Mouse (Mus musculus): ENCODE measurements at regions not wholly inside any gene's neighbourhood (a gene's known extent, or its start where the extent isn't known, plus 50 kb on each side); places are given as distances from the start of the nearest gene placed in this dataset.

GRCm38 (mm10) chr1:164564847-164565246 is 106.7 kb upstream of the Atp1b1 start:
- Histone ChIP-seq H3K36me3 (no peaks in the 10 kb centered on the region), H3K4me3 (replicated peaks) (no peak overlapping the region), H3K4me1 (no peaks in the 10 kb centered on the region), H3K27ac (no peak overlapping the region), H3K4me2 (no peak overlapping the region), H3K9me3 (replicated peaks) (no peaks in the 10 kb centered on the region), H3K27me3 (no peaks in the 10 kb centered on the region), H3K9ac (no peak overlapping the region)
- no peak for ATAC-seq (replicated peaks; ENCODE audit: low FRiP score)
- WGBS = 89% methylated on average over 6 of the region's 6 CpGs

GRCm38 (mm10) chr1:164559546-164560228 is 101.5 kb upstream of the Atp1b1 start:
- Histone ChIP-seq H3K27me3 (no peaks in the 10 kb centered on the region), H3K4me2 (no peak overlapping the region), H3K36me3 (no peaks in the 10 kb centered on the region), H3K9ac (no peak overlapping the region), H3K4me1 (no peaks in the 10 kb centered on the region), H3K27ac (no peak overlapping the region), H3K4me3 (replicated peaks) (no peak overlapping the region), H3K9me3 (replicated peaks) (no peaks in the 10 kb centered on the region)
- ATAC-seq (replicated peaks; ENCODE audit: low FRiP score) = no peak
- 86% methylated on average over 4 of the region's 4 CpGs for WGBS

GRCm38 (mm10) chr1:164552658-164553057 is 94.5 kb upstream of the Atp1b1 start:
- no peak for ATAC-seq (replicated peaks; ENCODE audit: low FRiP score)
- WGBS = 34% methylated on average over 4 of the region's 4 CpGs
- H3K27ac ChIP-seq = no peak overlapping the region
- H3K9ac ChIP-seq = no peak overlapping the region
- H3K4me3 ChIP-seq (replicated peaks) = no peak overlapping the region
- no peaks in the 10 kb centered on the region for H3K27me3 ChIP-seq
- H3K36me3 ChIP-seq = no peaks in the 10 kb centered on the region
- H3K9me3 ChIP-seq (replicated peaks) = no peaks in the 10 kb centered on the region
- H3K4me2 ChIP-seq = no peak overlapping the region
- H3K4me1 ChIP-seq = no peaks in the 10 kb centered on the region

- Histone ChIP-seq H3K27ac (no peak overlapping the region), H3K4me3 (replicated peaks) (no peak overlapping the region), H3K9me3 (replicated peaks) (no peaks in the 10 kb centered on the region), H3K36me3 (no peaks in the 10 kb centered on the region), H3K4me1 (no peaks in the 10 kb centered on the region), H3K27me3 (no peaks in the 10 kb centered on the region), H3K4me2 (no peak overlapping the region), H3K9ac (no peak overlapping the region)
- ATAC-seq (replicated peaks; ENCODE audit: low FRiP score) = no peak
- WGBS = 74% methylated on average over 2 of the region's 2 CpGs
Measured at GRCm38 (mm10) chr1:164551019-164551418, 92.9 kb upstream of the Atp1b1 start.

- no peak for ATAC-seq (replicated peaks; ENCODE audit: low FRiP score)
- Histone ChIP-seq H3K27me3 (no peaks in the 10 kb centered on the region), H3K9me3 (replicated peaks) (no peaks in the 10 kb centered on the region), H3K4me3 (replicated peaks) (no peak overlapping the region), H3K27ac (no peak overlapping the region), H3K4me2 (no peak overlapping the region), H3K4me1 (no peaks in the 10 kb centered on the region), H3K9ac (no peak overlapping the region), H3K36me3 (no peaks in the 10 kb centered on the region)
- WGBS = 82% methylated on average over 3 of the region's 3 CpGs
Measured at GRCm38 (mm10) chr1:164550596-164550995, 92.4 kb upstream of the Atp1b1 start.

GRCm38 (mm10) chr1:164548071-164548470 is 89.9 kb upstream of the Atp1b1 start:
- Histone ChIP-seq H3K4me2 (no peak overlapping the region), H3K36me3 (no peaks in the 10 kb centered on the region), H3K27me3 (no peaks in the 10 kb centered on the region), H3K27ac (no peak overlapping the region), H3K4me1 (no peaks in the 10 kb centered on the region), H3K9ac (no peak overlapping the region), H3K4me3 (replicated peaks) (no peak overlapping the region), H3K9me3 (replicated peaks) (no peaks in the 10 kb centered on the region)
- WGBS = 74% methylated on average over 8 of the region's 8 CpGs
- ATAC-seq (replicated peaks; ENCODE audit: low FRiP score) = no peak

GRCm38 (mm10) chr1:164545843-164546242 is 87.7 kb upstream of the Atp1b1 start:
- Histone ChIP-seq H3K27me3 (no peaks in the 10 kb centered on the region), H3K4me1 (no peaks in the 10 kb centered on the region), H3K9ac (no peak overlapping the region), H3K4me2 (no peak overlapping the region), H3K4me3 (replicated peaks) (no peak overlapping the region), H3K36me3 (no peaks in the 10 kb centered on the region), H3K27ac (no peak overlapping the region), H3K9me3 (replicated peaks) (no peaks in the 10 kb centered on the region)
- 71% methylated on average over 4 of the region's 4 CpGs for WGBS
- no peak for ATAC-seq (replicated peaks; ENCODE audit: low FRiP score)

- Histone ChIP-seq H3K36me3 (no peaks in the 10 kb centered on the region), H3K4me1 (no peaks in the 10 kb centered on the region), H3K9ac (no peak overlapping the region), H3K9me3 (replicated peaks) (no peaks in the 10 kb centered on the region), H3K27ac (no peak overlapping the region), H3K27me3 (no peaks in the 10 kb centered on the region), H3K4me2 (no peak overlapping the region), H3K4me3 (replicated peaks) (no peak overlapping the region)
- WGBS = 39% methylated on average over 9 of the region's 9 CpGs
- ATAC-seq (replicated peaks; ENCODE audit: low FRiP score) = peak; percentile 62
Measured at GRCm38 (mm10) chr1:164543045-164543803, 85.1 kb upstream of the Atp1b1 start.

- Histone ChIP-seq H3K4me3 (replicated peaks) (no peak overlapping the region), H3K27me3 (no peaks in the 10 kb centered on the region), H3K9me3 (replicated peaks) (no peaks in the 10 kb centered on the region), H3K4me2 (no peak overlapping the region), H3K4me1 (no peaks in the 10 kb centered on the region), H3K9ac (no peak overlapping the region), H3K27ac (no peak overlapping the region), H3K36me3 (no peaks in the 10 kb centered on the region)
- no peak for ATAC-seq (replicated peaks; ENCODE audit: low FRiP score)
- WGBS = 96% methylated on average over 1 of the region's 1 CpGs
Measured at GRCm38 (mm10) chr1:164541711-164542110, 83.6 kb upstream of the Atp1b1 start.

GRCm38 (mm10) chr1:164538304-164539043 is 80.3 kb upstream of the Atp1b1 start:
- ATAC-seq (replicated peaks; ENCODE audit: low FRiP score) = no peak
- WGBS = 72% methylated on average over 5 of the region's 5 CpGs

GRCm38 (mm10) chr1:164537324-164537948 is 79.3 kb upstream of the Atp1b1 start:
- Histone ChIP-seq H3K27ac (no peak overlapping the region), H3K9me3 (replicated peaks) (no peaks in the 10 kb centered on the region), H3K4me2 (no peak overlapping the region), H3K27me3 (no peaks in the 10 kb centered on the region), H3K36me3 (no peaks in the 10 kb centered on the region), H3K4me1 (no peaks in the 10 kb centered on the region), H3K9ac (no peak overlapping the region), H3K4me3 (replicated peaks) (no peak overlapping the region)
- no peak for ATAC-seq (replicated peaks; ENCODE audit: low FRiP score)
- 57% methylated on average over 6 of the region's 7 CpGs for WGBS

More at GRCm38 (mm10) chr1:164538304-164539043, 80.3 kb upstream of the Atp1b1 start:
- H3K9ac ChIP-seq = no peak overlapping the region
- no peaks in the 10 kb centered on the region for H3K4me1 ChIP-seq
- H3K4me2 ChIP-seq = no peak overlapping the region
- no peaks in the 10 kb centered on the region for H3K9me3 ChIP-seq (replicated peaks)
- no peak overlapping the region for H3K4me3 ChIP-seq (replicated peaks)
- no peaks in the 10 kb centered on the region for H3K27me3 ChIP-seq
- H3K27ac ChIP-seq = no peak overlapping the region
- H3K36me3 ChIP-seq = no peaks in the 10 kb centered on the region

- no peak overlapping the region for H3K9ac ChIP-seq
- no peaks in the 10 kb centered on the region for H3K9me3 ChIP-seq (replicated peaks)
- no peaks in the 10 kb centered on the region for H3K4me1 ChIP-seq
- 84% methylated on average over 5 of the region's 5 CpGs for WGBS
- ATAC-seq (replicated peaks; ENCODE audit: low FRiP score) = no peak
- H3K27ac ChIP-seq = no peak overlapping the region
- H3K36me3 ChIP-seq = no peaks in the 10 kb centered on the region
- H3K27me3 ChIP-seq = no peaks in the 10 kb centered on the region
- H3K4me2 ChIP-seq = no peak overlapping the region
- no peak overlapping the region for H3K4me3 ChIP-seq (replicated peaks)
Measured at GRCm38 (mm10) chr1:164532196-164532595, 74.0 kb upstream of the Atp1b1 start.

All from kidney, embryonic 15.5 days (tissue).